Mouse (Mus musculus): ENCODE results near the gene Rnf11. TPM values are rescaled to one million over a fixed set of nuclear protein-coding genes. Genes with fewer than 3 reads are reported as not detected.

The Rnf11 gene
- total RNA-seq, 1 experiment: 19.3 TPM

GRCm38 (mm10) chr4:109412233-109412632, 72.3 kb downstream of the Rnf11 start:
- no peaks in the 10 kb centered on the region for H3K36me3 ChIP-seq (ENCODE audit: control insufficient read depth, insufficient read depth, low read length, poor library complexity, severe bottlenecking)
- no peak for TF ChIP-seq ZC3H11A (IDR thresholded peaks at IDR 0.05; ENCODE audit: borderline replicate concordance, low read depth, low read length)
- TF ChIP-seq CHD2 (IDR thresholded peaks at IDR 0.05; ENCODE audit: low read depth, low read length): no peak
- no peak for TF ChIP-seq MAFK (IDR thresholded peaks at IDR 0.05; ENCODE audit: insufficient read depth, low read depth, low read length)
- DNase-seq (ENCODE audit: low read depth, low spot score): no peak
- in situ Hi-C loops (cut with MboI; ENCODE audit: low sequenced_read_pairs in 2 of 2, unreplicated experiment in 2 of 2): no loop called here
- H3K9ac ChIP-seq (ENCODE audit: insufficient read depth, low read depth, low read length, poor library complexity, severe bottlenecking): no peak overlapping the region
- no peak overlapping the region for H3K4me3 ChIP-seq (ENCODE audit: insufficient read depth in 1 of 2, low read depth in 1 of 2, low read length in 2 of 2, poor library complexity in 1 of 2, severe bottlenecking in 1 of 2)
- H3K4me1 ChIP-seq (ENCODE audit: control insufficient read depth in 2 of 2, insufficient read depth in 2 of 2, low read length in 2 of 2, poor library complexity in 1 of 2): no peaks in the 10 kb centered on the region; a peak in 1 of 4 replicates
- H3K27ac ChIP-seq (ENCODE audit: insufficient read depth, low read depth, low read length, poor library complexity, severe bottlenecking): no peak overlapping the region
- no peaks in the 10 kb centered on the region for H3K9me3 ChIP-seq (ENCODE audit: control insufficient read depth, insufficient read depth, low read depth, low read length)

GRCm38 (mm10) chr4:109411377-109411967, 73.1 kb downstream of the Rnf11 start:
- Histone ChIP-seq H3K9me3 (ENCODE audit: control insufficient read depth, insufficient read depth, low read depth, low read length) (no peaks in the 10 kb centered on the region), H3K4me3 (ENCODE audit: insufficient read depth in 1 of 2, low read depth in 1 of 2, low read length in 2 of 2, poor library complexity in 1 of 2, severe bottlenecking in 1 of 2) (no peak overlapping the region), H3K27ac (ENCODE audit: insufficient read depth, low read depth, low read length, poor library complexity, severe bottlenecking) (no peak overlapping the region), H3K36me3 (ENCODE audit: control insufficient read depth, insufficient read depth, low read length, poor library complexity, severe bottlenecking) (no peaks in the 10 kb centered on the region), H3K4me1 (ENCODE audit: control insufficient read depth in 2 of 2, insufficient read depth in 2 of 2, low read length in 2 of 2, poor library complexity in 1 of 2) (no peaks in the 10 kb centered on the region; a peak in 1 of 4 replicates), H3K9ac (ENCODE audit: insufficient read depth, low read depth, low read length, poor library complexity, severe bottlenecking) (no peak overlapping the region)
- DNase-seq (ENCODE audit: low read depth, low spot score): no peak
- TF ChIP-seq CHD2 (IDR thresholded peaks at IDR 0.05; ENCODE audit: low read depth, low read length): no peak
- no peak for TF ChIP-seq ZC3H11A (IDR thresholded peaks at IDR 0.05; ENCODE audit: borderline replicate concordance, low read depth, low read length)
- no peak for TF ChIP-seq MAFK (IDR thresholded peaks at IDR 0.05; ENCODE audit: insufficient read depth, low read depth, low read length)
- TF ChIP-seq HCFC1 (IDR thresholded peaks at IDR 0.05; ENCODE audit: borderline replicate concordance, insufficient read depth, low read length): no peak
- TF ChIP-seq ZNF384 (IDR thresholded peaks at IDR 0.05; ENCODE audit: low read depth, low read length): no peak
- in situ Hi-C loops (cut with MboI; ENCODE audit: low sequenced_read_pairs in 2 of 2, unreplicated experiment in 2 of 2): no loop called here

- Histone ChIP-seq H3K4me3 (ENCODE audit: insufficient read depth in 1 of 2, low read depth in 1 of 2, low read length in 2 of 2, poor library complexity in 1 of 2, severe bottlenecking in 1 of 2) (no peak overlapping the region), H3K4me1 (ENCODE audit: control insufficient read depth in 2 of 2, insufficient read depth in 2 of 2, low read length in 2 of 2, poor library complexity in 1 of 2) (no peaks in the 10 kb centered on the region; a peak in 1 of 4 replicates), H3K27ac (ENCODE audit: insufficient read depth, low read depth, low read length, poor library complexity, severe bottlenecking) (no peak overlapping the region), H3K36me3 (ENCODE audit: control insufficient read depth, insufficient read depth, low read length, poor library complexity, severe bottlenecking) (no peaks in the 10 kb centered on the region), H3K9me3 (ENCODE audit: control insufficient read depth, insufficient read depth, low read depth, low read length) (no peaks in the 10 kb centered on the region), H3K9ac (ENCODE audit: insufficient read depth, low read depth, low read length, poor library complexity, severe bottlenecking) (no peak overlapping the region)
- TF ChIP-seq CHD2 (IDR thresholded peaks at IDR 0.05; ENCODE audit: low read depth, low read length): no peak
- no peak for TF ChIP-seq ZNF384 (IDR thresholded peaks at IDR 0.05; ENCODE audit: low read depth, low read length)
- TF ChIP-seq HCFC1 (IDR thresholded peaks at IDR 0.05; ENCODE audit: borderline replicate concordance, insufficient read depth, low read length): no peak
- no peak for TF ChIP-seq MAFK (IDR thresholded peaks at IDR 0.05; ENCODE audit: insufficient read depth, low read depth, low read length)
- no peak for TF ChIP-seq ZC3H11A (IDR thresholded peaks at IDR 0.05; ENCODE audit: borderline replicate concordance, low read depth, low read length)
- in situ Hi-C loops (cut with MboI; ENCODE audit: low sequenced_read_pairs in 2 of 2, unreplicated experiment in 2 of 2): no loop called here
- DNase-seq (ENCODE audit: low read depth, low spot score): no peak
These were observed 73.7 kb downstream of the Rnf11 start for GRCm38 (mm10) chr4:109410681-109411376.

- DNase-seq (ENCODE audit: low read depth, low spot score): no peak
- H3K36me3 ChIP-seq (ENCODE audit: control insufficient read depth, insufficient read depth, low read length, poor library complexity, severe bottlenecking): no peaks in the 10 kb centered on the region
- H3K4me3 ChIP-seq (ENCODE audit: insufficient read depth in 1 of 2, low read depth in 1 of 2, low read length in 2 of 2, poor library complexity in 1 of 2, severe bottlenecking in 1 of 2): no peak overlapping the region
- in situ Hi-C loops (cut with MboI; ENCODE audit: low sequenced_read_pairs in 2 of 2, unreplicated experiment in 2 of 2): no loop called here
- no peak overlapping the region for H3K27ac ChIP-seq (ENCODE audit: insufficient read depth, low read depth, low read length, poor library complexity, severe bottlenecking)
- H3K9ac ChIP-seq (ENCODE audit: insufficient read depth, low read depth, low read length, poor library complexity, severe bottlenecking): no peak overlapping the region
- no peaks in the 10 kb centered on the region; a peak in 1 of 4 replicates for H3K4me1 ChIP-seq (ENCODE audit: control insufficient read depth in 2 of 2, insufficient read depth in 2 of 2, low read length in 2 of 2, poor library complexity in 1 of 2)
- H3K9me3 ChIP-seq (ENCODE audit: control insufficient read depth, insufficient read depth, low read depth, low read length): no peaks in the 10 kb centered on the region
- TF ChIP-seq CHD2 (IDR thresholded peaks at IDR 0.05; ENCODE audit: low read depth, low read length) (no peak), HCFC1 (IDR thresholded peaks at IDR 0.05; ENCODE audit: borderline replicate concordance, insufficient read depth, low read length) (no peak), ZC3H11A (IDR thresholded peaks at IDR 0.05; ENCODE audit: borderline replicate concordance, low read depth, low read length) (no peak)
These were observed 76.6 kb downstream of the Rnf11 start for GRCm38 (mm10) chr4:109407701-109408485.
